Mouse (Mus musculus) cerebral cortex, adult 2 months (tissue): Measurements from ENCODE around the gene Dleu7.

Experiments
- WGBS: fragments of 180-500 bp; shearing (Covaris S2); methylation state at CpG from one replicate; pipeline ENCODE4 v1.1.7; 2018; 5-methylcytosine and 5-hydroxymethylcytosine counted together

Gene Dleu7

DNA sequence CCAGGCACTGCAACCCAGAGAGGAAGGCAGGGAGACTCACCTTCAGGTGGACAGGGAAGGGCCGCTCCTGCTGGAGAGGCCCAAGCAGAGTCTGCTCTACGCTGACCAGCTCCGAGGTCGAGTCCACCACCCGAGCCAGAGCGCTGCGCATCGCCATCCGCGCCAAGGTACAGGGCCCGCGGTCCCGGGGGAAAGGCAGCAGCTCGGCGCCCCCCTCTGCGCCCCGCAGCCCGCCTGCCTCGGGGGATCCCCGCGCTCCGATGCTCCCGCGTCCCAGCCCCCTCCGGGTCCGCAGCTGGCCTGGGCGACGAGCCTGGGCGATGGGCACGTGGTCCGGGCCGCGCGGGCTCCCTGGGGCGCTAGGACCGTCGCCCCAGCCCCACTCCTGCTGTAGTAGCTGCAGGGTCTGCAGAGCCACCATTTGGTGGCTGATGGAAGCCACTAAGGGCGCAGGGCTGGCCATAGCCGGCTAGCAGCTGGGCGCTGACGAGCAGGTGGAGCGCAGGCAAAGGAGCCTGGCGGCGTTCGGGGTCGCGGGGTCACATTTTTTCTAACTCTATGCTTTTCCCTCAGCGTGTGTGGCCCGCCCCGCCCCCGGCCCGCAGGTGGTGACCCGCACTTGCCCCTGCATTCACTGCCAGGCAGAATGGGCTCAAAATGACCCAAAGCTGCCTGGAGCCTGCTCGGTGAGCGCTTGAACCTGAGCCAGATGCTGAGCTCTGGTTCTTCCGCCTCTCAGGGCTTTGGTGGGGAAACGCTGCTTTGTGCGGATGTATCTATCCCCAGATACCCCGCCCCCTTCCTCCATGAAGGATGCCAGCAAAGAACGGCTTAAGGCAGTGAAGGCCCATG is at the start of gene Dleu7, which contains the start of gene Rnaseh2b:
Gene Dleu7 (minus strand): TSS at position 560 of the 852 bp plus-strand sequence.
Gene Rnaseh2b (plus strand): TSS at position 102 of the 852 bp plus-strand sequence.
- WGBS = 2% methylated on average over 60 of the region's 60 CpGs

DNA sequence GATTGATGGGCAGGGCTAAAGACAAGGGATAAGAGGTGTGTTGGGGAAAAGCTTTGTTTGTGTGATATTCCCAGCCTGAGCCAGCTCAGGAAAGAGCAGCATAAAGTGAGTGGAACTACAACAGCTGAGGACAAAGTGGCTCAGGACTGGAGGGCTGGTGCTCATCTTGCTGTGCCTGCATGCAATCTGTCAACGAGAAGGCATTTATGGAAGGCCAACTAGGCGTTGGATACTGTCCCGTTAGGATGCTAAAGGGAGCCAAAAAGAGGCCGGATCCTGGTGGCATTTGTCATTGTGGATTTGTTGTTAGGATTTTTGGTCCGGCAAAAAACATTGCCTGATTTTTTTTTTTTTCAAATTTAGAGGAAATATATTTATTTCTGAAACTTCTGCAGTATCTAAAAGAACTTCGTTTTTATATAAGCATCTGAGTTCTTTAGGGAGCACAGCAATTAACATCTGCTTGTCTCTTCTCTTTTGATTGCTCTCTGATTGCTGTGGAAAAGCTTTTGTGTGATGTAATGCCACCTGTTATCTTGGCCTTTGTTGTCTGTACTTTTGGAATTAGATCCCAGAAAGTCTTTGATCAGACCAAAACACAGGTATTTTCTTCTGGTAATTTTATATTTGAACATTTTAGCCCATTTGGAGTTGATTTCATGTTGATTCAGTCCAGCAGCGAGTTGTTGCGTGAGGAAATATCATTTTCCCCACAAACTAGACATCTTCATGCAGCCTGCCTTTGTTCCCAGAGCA is 49.2 kb upstream of the Dleu7 start:
- 59% methylated on average over 8 of the region's 8 CpGs for WGBS

DNA sequence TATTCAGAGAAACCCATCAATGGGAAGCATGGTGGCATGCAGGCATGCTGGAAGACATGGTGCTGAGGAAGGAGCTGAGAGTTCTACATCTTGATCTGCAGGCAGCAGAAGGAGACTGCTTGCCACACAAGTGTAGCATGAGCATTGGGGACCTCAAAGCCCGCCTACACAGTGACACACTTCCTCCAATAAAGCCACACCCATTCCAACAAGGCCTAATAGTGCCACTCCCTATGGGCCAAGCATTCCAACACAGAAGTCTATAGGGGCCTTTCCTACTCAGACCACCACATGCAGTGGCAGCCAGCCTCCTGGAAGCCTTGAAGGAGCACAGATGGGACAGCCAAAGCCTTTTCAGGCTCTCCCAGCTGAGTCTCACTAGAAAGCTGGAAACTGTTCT is 46.3 kb upstream of the Dleu7 start:
- 96% methylated on average over 1 of the region's 1 CpGs for WGBS

DNA sequence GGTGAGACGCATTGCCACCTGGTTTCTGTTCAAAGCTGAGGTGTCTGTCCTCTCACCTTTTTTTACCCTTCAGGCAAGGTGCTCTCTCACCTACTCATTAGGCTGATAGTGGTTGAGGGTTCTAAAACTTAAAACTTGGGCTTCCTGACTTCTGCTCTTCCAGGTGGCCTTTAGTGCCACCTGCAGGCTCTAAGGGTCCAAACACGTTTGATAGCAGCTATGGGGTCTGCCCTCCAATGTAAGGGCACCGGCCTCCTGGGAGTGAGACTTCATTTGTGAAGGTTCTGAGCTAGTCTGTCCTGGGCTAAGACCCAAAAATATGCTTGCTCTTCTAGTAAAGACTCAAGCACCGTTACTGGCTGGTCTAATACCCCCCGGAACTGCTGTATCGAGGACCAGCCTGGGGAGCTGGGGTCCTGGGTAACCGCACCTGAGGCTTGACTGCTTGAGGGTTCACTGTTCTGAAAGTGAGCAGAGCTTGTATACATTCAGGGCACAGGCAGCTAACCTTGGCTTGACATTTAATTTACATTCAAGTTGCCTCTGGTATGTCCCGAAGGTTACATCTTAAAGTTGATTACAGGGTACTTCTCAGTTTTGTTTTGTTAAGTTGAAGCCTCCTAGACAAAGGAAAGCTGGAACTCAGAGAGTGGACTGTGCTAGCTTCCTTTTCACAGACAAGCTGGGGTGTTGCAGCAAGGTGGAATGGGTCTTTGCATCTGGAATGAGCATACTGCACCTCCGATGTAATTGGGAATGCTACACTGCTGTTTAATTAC is 41.3 kb upstream of the Dleu7 start:
- WGBS = 72% methylated on average over 9 of the region's 9 CpGs

DNA sequence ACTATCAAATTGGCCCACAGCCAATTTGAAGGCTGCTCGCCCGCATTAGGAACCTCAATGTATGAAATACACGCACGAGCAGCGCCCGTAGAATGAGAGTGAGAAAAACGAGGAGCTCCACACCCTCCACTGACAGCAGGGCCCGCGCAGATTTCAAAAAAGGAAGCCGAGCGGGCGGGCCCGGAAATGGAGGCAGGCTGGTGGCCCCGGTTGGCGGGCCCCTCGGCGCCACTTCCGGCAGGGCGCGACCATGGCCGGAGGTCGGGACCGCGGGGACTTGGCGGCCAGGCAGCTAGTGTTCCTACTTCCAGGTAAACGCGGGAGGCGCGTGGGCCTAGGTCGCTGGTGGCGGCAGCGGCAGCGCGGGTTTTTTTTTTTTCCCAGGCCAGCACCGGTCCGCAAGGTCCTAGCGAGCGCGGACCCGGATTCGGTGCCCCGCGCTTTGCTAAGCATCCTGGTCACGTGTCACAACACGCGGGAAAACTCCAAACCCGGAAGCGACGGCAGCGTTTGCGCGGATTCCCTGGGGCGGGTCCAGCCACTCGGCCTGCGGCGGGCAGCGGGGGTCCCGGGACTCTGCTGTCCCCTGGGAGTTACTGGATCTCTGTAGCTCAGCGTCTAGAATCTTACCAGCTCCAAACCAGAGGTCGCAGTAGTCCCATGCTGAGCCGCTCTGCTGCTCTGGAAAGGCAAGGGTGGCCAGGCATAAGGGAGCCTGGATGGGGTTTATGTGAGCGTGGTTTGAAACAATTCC is 39.2 kb upstream of the Dleu7 start:
- WGBS = under 1% methylated on average over 62 of the region's 62 CpGs

DNA sequence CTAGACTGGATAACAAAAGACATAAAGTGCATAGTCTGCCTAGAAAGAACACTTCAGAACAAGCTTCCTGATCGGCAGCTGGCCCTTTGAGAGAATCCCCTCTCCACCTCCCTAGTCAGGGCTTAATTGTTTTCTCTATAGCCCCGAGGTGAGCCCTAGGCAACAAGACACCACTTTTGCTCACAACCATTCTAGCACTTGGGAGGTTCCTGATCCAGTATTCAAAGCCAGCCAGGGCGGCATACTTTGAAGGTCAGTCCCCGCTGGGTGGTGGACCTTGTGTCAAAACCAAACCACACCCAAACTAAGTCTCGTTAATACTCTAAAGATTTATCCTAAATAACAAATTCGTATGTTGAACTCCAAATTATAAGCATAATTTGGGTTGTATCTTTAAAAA is 38.6 kb upstream of the Dleu7 start:
- 8% methylated on average over 6 of the region's 6 CpGs for WGBS

DNA sequence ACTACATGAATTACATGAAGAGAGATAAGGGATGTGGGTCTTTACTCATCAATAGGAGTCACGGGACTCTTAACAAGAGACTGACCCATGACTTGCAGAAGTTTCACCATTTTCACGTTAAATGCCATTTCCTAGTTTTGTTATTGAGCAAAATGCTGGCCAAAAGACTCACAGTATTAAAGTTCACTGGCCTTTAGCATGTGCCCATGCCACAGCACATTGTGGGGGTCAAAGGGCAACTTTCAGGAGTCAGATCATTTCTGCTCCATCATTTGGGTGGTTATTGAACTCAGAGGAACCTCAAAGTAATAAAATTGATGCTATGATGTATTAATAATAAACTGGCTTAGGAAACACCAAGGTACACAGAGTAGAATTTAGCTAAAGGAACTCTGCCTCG is 36.8 kb upstream of the Dleu7 start:
- WGBS = 84% methylated on average over 3 of the region's 3 CpGs

DNA sequence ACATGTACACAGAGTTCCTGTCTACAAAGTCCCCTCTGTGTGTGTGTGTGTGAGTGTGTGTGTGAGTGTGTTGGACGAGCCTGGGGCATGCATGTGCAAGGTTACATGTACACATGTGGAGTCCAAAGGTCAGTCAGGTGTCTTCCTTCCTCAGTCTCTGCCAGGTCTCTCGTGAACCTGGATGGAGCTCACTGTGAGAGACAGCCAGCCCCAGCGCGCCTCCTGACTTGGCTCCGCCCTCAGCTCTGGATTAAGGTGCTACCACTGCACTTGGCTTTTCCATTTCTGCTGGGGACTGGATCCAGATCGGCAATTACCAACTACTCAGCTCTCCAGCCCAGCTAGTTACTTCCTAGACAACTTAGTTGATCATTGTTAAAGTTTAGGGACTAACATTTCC is 35.8 kb upstream of the Dleu7 start:
- 68% methylated on average over 6 of the region's 6 CpGs for WGBS

DNA sequence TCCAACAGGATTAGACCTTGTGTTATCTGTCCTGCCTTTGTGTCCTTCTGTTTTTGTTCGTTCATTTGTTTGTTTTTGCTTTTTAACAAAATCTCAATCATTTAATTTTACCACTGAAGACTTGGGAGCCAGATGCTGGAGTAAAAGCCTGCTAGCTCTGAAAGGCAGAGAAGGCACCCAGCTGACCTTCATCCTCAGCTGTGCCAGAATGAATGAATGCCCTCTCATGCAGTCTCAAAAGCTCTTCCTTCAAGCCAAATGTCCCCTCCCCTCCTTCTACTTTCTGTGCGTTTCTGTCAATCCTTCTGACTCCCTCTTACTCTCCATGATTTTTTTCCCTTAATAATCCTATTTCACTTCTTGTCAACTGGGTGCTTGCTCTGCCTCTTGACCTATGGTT is 34.3 kb upstream of the Dleu7 start:
- WGBS = 27% methylated on average over 2 of the region's 2 CpGs

DNA sequence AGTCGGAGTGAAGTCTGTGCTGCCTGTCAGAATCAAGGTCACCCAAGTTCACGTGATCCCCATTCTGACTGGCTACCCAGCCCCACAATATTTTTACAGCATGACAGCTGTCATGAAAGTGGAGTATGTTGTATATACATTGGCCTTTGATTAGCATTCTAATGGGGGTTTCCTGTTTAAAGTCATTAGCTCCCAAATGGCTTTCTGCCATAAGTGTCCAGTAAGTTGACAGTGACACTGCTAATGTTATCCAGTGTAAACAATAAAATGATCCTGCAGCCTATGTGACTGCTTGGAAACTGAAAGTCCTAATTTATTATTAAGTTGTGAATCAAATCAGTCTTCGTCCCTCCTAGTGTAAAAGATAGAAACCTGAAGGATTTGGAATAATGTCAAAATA is 33.2 kb upstream of the Dleu7 start:
- WGBS = 91% methylated on average over 3 of the region's 3 CpGs

DNA sequence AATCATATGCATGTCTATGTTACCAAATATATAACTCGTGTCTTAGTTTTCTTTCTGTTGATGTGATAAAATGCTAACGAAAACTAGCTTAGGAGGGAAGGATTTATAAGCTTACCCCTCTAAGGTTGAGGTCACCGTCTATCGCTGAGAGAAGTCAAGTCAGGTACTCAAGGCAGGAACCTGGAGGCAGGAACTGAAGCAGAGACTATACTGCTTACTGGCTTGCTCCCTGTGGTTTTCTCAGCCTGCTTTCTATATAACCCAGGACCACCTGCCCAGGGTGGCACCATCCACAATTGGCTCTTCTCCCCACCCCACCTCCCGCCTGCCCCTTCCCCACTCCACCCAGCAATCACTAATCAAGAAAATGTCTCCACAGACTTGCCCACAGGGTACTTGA is 32.1 kb upstream of the Dleu7 start:
- WGBS = 84% methylated on average over 5 of the region's 5 CpGs

DNA sequence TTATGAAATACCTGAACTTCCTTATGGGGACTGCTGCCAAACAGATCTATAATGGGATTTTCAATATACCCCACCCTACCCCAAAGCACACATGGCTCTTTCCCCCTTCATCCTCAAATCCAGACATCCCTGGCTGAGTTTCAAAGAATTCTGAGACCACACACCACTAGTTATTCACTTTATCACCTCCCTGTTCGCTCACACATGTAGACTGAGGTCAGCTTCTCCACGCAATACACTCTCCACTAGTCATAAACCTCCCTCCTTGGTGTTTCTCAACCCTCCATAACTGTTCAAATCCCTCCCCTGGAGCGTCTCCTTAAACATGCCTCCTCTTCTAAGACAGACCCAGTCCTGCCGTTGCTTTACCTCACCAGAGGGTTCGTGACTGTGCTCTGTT is 30.6 kb upstream of the Dleu7 start:
- 94% methylated on average over 5 of the region's 5 CpGs for WGBS

DNA sequence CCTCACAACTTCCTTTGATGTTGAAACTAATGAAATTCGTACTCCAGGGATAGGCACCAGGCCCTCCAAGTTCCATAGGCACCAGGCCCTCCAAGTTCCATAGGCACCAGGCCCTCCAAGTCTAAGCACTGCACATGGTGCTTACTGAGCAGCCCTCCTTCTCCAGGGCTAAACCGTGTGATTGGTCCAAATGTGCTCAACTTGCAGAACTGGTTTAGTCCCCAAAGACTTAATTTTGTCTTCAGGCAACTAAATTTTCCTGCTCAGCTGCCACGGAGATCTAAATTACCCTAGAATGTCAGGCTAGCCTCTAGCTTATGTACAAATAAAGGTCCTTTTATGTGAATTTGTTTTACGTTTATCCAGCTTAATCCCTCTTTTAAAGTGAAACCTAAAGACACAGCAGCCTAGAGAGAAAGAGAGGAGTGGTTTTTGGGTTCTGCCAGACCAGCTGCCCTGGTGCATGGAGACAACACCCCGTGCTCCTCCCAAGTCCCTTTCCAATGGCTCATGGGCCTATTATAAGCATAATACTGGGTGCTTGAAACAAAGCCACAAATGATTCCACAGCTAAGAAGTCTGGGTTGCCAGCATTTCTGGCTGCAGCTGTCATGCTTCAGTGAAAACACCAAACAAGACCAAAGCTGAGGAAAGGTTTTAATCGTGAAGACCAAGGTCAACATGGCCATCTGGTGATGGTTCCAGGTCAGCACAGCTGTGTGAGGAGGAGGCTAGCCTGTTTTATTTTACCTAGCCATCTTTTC is 29.9 kb upstream of the Dleu7 start:
- WGBS = 52% methylated on average over 6 of the region's 6 CpGs

DNA sequence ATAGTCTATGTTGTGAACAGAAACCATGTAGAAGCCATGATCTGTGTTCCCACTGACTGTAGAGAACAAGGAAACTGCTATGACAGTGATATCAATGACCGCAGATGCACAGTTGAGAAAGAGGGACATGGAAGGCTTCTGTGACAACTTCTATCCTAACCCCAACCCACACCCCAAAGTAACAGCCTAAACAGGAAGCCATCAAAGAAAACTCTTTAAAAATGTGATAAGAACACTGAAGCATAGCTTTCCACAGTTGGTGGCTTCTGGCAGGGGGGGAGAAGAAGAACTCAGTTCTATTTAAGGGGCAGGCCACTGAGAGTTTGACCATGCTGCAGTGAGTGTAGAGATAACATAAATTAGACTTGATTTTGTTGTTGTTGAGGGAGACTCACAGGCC is 18.8 kb upstream of the Dleu7 start:
- 98% methylated on average over 1 of the region's 1 CpGs for whole genome bisulfite sequencing

DNA sequence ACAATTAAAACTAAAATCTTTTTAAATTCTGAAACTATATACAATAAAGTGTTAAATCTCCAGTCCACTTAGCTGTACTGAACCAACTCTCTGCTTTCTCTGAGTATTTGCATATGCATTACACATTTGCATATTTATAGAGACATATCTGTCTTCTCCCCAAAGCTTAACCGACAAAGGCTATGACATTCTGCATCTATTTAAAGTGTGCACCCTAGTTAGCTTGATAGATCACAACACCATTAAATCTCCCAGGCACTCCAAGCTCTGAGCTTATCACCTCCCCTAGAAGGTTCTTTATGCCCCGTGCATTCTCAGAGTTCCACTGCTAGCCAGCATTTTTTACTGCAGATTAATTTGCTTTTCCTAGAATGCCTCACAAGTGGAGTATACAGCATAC is 16.2 kb upstream of the Dleu7 start:
- 32% methylated on average over 2 of the region's 2 CpGs for WGBS

DNA sequence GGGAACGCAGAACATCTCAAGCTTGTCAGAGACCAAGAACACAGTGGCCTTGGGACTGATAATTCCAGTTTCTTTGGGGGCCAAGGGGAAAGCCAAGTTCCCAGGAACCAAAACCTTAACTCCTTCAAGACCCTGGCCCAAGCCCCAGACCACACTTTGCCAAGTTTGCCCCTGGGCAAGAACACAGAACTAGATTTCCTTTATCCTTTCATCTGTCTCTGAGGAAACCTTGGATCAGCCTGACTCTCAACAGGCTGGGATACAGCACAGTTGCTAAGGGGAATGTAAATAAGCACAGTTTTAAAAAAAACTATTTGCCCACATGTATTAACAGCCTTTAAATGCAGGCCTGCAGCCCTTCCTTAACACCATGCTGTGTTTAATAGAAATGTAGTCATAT is 14.7 kb upstream of the Dleu7 start:
- 79% methylated on average over 1 of the region's 1 CpGs for WGBS

DNA sequence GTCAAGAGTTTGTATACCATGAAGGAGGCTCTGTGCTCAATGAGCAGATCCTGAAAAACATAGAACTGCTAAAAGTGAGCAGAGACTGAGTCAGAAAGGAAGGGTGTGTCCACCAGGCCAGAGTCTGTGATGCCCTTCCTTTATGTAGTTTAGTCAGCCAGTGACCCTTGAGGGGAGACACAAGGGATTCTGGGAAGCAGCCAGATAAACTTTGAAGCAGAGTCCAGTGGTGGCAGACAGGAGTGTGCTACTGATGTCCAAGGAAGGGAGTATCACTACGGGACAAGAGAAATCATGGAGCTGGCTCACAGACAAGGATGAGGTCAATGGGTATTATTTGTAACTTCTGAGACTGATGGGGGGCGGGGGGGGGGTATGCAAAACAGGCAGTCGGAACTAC is 7.2 kb upstream of the Dleu7 start:
- whole genome bisulfite sequencing = 73% methylated on average over 3 of the region's 3 CpGs

DNA sequence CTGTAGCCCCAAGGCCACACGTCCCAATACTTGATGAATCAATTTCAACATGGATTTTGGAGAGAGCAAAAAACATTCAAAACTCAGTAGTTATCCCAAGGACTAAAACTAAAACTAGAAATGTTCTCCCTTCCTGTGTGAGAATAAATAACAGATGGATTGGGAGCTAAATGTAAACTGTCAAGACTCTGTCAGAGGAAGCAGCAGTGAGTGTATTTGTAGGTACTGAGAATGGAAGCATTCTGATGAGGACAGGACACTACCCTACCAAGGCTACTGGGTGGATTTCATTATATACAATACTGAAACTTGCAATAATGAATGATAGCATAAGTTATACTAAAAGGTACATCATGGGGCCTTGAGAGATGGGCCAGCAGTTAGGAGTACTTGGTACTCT is 6.0 kb upstream of the Dleu7 start:
- 65% methylated on average over 1 of the region's 1 CpGs for WGBS

DNA sequence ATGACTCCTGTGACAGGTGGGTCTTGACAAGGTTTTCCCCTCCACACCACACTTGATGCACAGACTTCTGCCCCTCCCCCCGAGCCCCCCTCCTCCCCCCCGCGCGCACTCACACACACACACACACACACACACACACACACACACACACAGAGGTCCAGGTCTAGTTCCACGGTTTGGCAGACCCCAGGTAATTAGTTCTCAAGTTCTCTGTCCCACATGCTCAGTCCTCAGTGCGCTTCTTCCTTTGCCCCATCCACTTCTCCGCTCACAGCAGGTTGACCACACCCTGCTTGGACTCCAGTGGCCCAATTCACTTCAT is 720 bp downstream of the Dleu7 start:
- 48% methylated on average over 7 of the region's 7 CpGs for WGBS

DNA sequence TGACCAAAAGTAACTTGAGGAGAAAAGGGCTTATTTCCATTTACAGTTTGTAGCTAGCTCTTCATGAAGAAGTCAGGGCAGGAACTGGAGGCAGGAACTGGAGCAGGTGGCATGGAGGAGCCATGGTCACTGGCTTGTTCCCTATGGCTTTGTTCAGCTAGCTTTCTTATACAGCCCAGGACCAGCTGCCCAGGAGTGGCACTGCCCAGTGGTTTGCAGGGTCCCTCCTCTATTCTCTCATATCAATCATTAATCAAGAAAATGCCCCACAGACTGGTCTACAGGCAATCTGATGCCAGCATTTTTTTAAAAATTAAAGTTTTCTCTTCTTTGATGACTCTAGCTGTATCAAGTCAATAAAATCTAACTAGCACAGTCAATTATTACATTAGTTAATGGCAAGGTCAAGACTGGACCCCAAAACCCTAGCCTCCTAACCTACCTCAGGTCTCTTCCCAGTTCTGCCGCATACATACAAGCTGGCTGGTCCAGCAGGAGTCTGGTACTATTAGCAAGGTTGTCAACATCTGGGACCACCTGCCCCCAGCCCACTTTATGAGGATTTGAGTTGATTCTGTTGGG is 1.4 kb downstream of the Dleu7 start:
- 97% methylated on average over 1 of the region's 1 CpGs for WGBS

DNA sequence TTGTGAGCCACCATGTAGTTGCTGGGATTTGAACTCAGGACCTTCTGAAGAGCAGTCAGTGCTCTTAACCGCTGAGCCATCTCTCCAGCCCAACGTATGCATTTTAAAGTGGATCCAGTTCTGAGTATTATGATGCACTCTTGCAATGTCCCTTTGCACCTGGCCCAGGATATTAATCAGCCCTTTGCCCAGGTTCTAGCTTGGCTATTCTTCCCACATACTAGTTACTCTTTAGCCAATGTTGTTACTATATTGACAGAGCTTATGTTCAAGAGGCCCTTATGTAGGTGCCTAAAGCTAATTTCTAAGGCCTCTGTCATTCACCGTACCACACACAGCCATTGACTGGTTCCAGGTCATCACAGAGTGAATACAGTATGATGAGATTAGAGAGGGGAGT is 4.1 kb downstream of the Dleu7 start:
- WGBS = 97% methylated on average over 3 of the region's 3 CpGs
